Mouse (Mus musculus): ENCODE measurements around the gene Slc35b2. TPM values are rescaled to one million over a fixed set of nuclear protein-coding genes. Genes with fewer than 3 reads are reported as not detected.

Gene Slc35b2
- polyA plus RNA-seq, 1 experiment from 2014 or later = 72.2 TPM

Other genes starting within 250 kb of the Slc35b2 start
- gene Cdc5l, start 130.1 kb upstream of the Slc35b2 start, polyA plus RNA-seq (2014; fragmentation: Nextera tagmentation; extraction: Ambion mirVana) = 68.9 and 69.1 TPM in 2 replicates
- gene Spats1, start 88.5 kb upstream of the Slc35b2 start, polyA plus RNA-seq (2014; fragmentation: Nextera tagmentation; extraction: Ambion mirVana) = 2.6 and 2.8 TPM in 2 replicates
- gene Aars2, start 57.0 kb upstream of the Slc35b2 start, polyA plus RNA-seq (2014; fragmentation: Nextera tagmentation; extraction: Ambion mirVana) = 14.0 and 15.3 TPM in 2 replicates
- 3.2 and 4.2 TPM in 2 replicates for gene Tcte1, start 40.4 kb upstream of the Slc35b2 start, polyA plus RNA-seq (2014; fragmentation: Nextera tagmentation; extraction: Ambion mirVana)
- gene Tmem151b, start 14.2 kb upstream of the Slc35b2 start, polyA plus RNA-seq (2014; fragmentation: Nextera tagmentation; extraction: Ambion mirVana) = 14.3 and 15.0 TPM in 2 replicates
- 4.2 and 4.9 TPM in 2 replicates for gene Nfkbie, start 8.2 kb upstream of the Slc35b2 start, polyA plus RNA-seq (2014; fragmentation: Nextera tagmentation; extraction: Ambion mirVana)
- 1,278 and 1,406 TPM in 2 replicates for gene Hsp90ab1, start 9.4 kb downstream of the Slc35b2 start, polyA plus RNA-seq (2014; fragmentation: Nextera tagmentation; extraction: Ambion mirVana)
- 29.1 and 35.9 TPM in 2 replicates for gene Slc29a1, start 35.7 kb downstream of the Slc35b2 start, polyA plus RNA-seq (2014; fragmentation: Nextera tagmentation; extraction: Ambion mirVana)
- gene Mymx, start 38.2 kb downstream of the Slc35b2 start, polyA plus RNA-seq (2014; fragmentation: Nextera tagmentation; extraction: Ambion mirVana) = 0.44 and 1.0 TPM in 2 replicates
- gene Capn11, start 95.5 kb downstream of the Slc35b2 start, polyA plus RNA-seq (2014; fragmentation: Nextera tagmentation; extraction: Ambion mirVana) = 3.4 TPM in 1 of 2 replicates, not detected in the other
- gene Mrpl14, start 122.4 kb downstream of the Slc35b2 start, polyA plus RNA-seq (2014; fragmentation: Nextera tagmentation; extraction: Ambion mirVana) = 110 and 129 TPM in 2 replicates
- 108 and 117 TPM in 2 replicates for gene Tmem63b, start 123.0 kb downstream of the Slc35b2 start, polyA plus RNA-seq (2014; fragmentation: Nextera tagmentation; extraction: Ambion mirVana)
- gene 1600014C23Rik, start 170.0 kb downstream of the Slc35b2 start, polyA plus RNA-seq (2014; fragmentation: Nextera tagmentation; extraction: Ambion mirVana) = not detected in 2 replicates